Mouse (Mus musculus): ENCODE results near the gene Mavs.
A peak's percentile ranks its signal among the peaks of the same experiment; 100 is the strongest.
"Not testable (repeated sequence)": the region's sequence is repeated elsewhere in the genome, so short reads cannot be mapped to it uniquely, and the experiment has no call there.

Mavs gene

DNA sequence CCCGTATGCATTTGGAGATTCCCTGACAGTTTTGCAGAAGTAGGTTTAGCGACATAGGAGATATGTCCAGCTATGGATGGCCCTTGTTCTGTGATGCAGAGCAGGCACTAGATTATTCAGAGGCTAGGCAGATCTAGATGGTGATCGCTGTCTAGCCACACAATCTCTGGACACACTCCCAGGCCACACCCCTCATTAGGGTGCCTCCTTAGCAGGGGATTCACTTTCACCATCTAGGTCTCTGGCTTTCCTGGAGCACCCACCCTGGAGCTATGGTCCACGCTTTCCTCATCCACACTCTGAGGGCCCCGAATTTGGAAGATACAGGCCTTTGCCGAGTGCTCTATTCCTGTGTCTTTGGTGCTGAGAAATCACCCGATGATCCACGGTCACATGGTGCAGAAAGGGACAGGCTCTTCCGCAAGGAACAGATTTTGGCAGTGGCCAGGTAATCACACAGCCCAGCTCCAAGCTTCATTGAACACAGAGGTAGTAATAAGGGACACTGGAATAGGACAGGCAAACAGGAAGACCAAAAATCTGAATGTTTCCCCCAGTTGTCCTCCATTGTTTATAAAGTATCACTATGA lies 22.7 kb upstream of the Mavs start:
- peak; percentile 18 to 29 for DNase-seq (ENCODE audit: low spot score in 2 of 2)

DNA sequence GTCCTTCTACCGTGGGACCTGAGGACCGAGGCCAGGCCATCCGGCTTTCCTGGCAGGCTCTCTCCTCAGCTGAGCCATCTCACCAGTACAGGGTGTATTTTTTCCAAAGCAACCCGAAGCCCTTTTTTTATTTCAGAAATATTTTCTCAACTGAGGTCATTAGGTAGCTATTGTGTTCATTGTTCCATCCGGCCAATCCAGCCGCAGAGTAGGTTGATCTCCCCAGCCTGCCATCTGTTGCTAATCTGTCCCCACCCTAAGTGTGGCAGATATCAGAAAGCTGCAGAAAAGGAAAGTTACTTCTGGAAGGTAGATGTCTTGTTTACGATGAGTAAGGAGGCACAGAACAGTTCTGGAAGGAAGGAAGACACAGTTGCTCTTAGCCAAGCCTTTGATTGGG lies 20.1 kb upstream of the Mavs start:
- DNase-seq (ENCODE audit: low spot score in 2 of 2): no peak

DNA sequence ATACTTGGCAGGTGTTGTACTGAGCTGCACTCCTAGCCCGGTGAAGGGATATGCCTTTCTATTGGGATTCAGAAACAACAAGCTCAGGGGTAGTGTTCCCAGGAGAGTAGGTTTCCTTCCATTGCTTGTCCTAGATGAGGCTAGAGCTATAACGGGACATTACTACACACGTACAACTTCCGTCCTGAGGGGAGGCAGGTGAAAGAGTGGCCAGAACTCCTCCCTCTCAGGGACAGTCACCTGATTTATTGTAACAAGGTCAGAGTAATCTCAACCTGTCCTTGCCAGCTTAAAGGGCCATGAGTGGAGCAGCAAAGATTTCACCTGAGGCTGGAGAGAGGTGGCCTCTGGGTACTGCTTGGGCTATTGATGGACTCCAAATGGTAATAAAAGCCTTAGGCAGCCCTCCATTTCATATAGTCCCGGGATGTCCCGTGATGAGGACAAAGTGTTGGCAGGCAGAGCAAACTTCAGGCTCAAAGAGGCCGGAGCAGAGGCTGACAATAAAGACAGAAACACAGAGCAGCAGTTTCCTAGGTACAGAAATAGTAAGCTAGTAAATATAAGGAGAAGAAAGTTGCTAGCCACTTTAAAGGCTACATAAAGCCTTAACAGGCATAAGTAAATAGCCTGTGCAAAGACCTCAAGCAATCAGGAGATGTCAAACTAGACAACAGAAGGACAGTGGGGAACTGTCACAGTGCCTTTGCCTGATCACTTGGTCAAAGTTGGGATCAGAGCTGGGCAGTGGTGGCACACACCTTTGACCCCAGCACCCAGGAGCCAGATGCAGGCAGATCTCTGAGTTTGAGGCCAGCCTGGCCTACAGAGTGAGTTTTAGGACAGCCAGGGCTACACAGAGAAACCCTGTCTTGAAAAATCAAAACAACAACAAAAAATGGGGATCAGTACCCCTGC lies 17.7 kb upstream of the Mavs start:
- DNase-seq (ENCODE audit: low spot score in 2 of 2): no peak

DNA sequence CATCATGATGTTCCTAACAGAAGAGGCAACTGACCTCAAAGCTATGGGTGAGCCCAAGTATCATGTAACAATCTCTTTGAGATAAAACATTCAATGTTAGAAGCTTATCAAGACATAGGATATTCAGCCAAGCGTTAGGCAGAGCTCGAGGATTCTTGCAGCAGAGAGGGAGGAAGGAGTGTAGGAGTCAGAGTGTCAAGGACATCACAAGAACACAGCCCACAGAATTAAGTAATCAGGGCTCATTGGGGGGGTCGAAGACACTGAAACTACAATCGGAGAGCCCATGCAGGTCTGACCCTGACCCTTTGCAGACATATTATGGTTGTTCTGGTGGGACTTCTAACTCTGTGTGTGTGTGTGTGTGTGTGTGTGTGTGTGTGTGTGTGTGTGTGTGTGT lies 13.8 kb upstream of the Mavs start:
- DNase-seq (ENCODE audit: low spot score in 2 of 2): no peak

DNA sequence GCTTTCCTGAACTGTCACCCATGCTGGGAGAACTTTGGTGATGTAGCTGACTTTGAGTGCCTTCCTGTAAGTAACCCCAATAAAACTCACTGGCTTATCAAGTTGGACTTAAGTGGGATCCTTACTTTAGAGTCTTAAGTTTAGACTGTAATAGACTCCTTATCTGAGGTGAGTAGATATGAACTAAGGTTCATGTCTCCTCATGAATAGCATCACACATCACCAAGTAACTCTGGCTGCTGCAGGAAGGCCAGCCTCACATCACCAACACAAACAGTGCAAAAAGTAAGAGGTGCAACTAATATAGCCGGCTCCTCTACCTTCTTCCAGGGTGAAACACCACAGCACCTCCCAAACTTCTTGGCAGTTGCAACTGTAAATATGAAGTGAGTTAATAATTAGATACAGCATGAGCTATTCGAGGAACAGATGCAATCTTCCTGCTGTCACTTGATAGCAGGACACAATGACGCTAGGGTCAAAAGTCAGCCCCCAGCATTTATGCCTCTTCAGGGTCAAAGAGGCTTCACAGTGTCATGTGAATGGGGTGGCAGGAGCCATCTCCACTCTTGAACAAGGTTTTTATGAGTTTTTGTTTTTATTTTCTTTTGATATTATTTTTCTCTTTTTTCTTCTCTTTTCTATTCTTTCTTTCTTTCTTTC lies 11.9 kb upstream of the Mavs start:
- DNase-seq (ENCODE audit: low spot score in 2 of 2): no peak

DNA sequence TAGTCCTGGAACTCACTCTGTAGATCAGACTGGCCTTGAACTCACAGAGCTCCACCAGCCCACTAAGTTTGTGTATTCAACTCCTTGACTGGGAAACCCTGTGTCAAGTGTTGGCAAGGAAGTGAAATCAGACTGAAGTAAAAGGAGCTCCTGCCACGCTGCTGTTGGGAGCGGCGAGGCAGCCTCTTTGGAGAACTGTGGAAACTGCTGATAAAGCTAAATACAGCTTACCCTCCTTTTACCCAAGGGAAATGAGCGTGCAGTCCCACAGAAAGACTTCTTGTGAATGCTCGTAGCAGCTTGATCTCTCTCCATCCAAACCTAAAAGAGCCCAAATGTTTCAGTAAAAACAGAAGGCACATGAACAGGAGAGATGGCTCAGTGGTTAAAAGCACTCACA lies 11.3 kb upstream of the Mavs start:
- DNase-seq (ENCODE audit: low spot score in 2 of 2): no peak

DNA sequence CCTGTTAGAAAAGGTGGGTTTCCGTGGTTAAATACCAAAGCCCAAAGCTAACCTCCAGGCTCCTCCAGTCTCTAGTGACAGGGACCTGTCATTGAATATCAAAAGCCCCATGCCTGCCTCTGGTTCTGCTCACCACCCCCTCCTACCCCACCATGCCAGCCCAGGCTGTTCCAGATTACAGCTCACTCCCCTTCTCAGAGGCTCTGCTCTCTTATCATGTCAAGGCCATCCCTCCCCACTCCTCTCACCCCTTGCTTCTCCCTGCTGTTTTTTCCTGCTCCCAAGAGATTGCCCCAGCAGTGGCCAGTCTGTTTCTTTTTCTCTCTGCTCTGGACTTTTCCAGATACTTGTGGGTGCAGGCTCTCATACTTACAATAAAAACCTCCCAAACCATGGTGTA lies 10.3 kb upstream of the Mavs start:
- no peak for DNase-seq (ENCODE audit: low spot score in 2 of 2)

DNA sequence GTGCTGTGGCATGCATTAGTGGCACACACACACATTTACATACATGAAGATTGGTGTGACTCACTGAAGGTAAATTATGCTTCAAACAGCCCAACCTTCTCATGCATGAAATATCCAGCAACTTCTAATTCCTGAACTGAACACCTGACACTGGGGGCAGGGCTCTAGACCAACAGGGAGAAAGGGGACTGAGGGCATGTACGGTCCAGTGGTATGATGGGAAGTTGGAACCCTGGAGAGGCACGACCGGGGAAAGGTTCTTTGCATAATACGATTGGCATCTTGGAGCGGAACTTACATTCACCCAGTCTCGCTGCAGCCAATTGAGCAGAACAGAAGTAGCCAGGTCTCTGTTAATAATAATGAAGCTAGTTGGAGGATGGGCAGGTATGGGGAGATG lies 8.7 kb upstream of the Mavs start:
- DNase-seq (ENCODE audit: low spot score in 2 of 2): no peak

DNA sequence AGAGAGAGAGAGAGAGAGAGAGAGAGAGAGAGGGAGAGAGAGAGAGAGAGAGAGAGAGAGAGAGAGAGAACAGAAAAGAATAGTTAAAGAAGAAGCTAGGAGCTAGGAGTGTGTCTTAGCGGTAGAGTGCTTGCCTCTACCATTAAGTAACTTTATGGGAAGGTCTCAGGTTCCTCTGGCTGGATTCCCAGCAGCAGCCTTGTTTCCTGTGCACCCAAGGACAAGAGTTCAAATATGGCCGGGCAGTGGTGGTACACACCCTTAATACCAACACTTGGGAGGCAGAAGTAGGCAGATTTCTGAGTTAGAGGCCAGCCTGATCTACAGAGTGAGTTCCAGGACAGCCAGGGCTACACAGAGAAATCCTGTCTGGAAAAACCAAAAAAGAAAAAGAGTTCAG lies 7.2 kb upstream of the Mavs start:
- DNase-seq (ENCODE audit: low spot score in 2 of 2): not testable (repeated sequence)

DNA sequence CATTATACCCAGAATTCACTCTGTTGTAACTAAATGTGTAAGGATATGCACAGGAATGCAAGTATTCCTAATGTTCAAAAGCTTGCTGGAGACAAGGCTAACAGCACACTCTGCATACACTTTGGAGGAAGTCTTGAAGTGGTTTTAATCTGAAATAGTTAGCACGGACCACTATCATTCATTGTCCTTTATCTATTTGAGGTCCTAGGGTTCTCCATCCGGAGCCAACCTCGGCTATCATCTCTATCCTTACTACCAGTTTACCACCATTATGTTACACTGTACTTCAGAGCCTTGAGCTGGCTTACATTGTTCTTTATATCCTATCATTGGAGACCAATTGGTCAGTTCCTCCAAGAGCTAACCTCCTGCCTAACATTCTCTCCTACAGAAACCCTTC lies 6.6 kb upstream of the Mavs start:
- DNase-seq (ENCODE audit: low spot score in 2 of 2): no peak

DNA sequence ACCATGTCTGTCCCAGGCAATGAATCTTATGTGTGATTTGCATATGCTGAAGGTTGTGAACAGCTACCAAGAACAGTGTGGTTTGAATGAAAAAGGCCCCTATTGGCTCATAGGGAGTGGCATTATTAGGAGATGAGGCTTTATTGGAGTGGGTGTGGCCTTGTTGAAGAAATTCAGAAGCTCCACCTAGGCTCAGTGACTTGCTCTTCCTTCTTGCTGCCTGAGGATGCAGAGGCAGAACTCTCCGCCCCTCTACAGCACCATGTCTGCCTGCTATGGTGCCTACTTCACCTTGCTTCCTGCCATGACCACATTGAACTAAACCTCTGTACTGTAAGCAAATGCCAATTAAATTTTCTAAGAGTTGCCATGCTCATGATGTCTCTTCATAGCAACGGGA lies 1.3 kb upstream of the Mavs start:
- DNase-seq (ENCODE audit: low spot score in 2 of 2): no peak

DNA sequence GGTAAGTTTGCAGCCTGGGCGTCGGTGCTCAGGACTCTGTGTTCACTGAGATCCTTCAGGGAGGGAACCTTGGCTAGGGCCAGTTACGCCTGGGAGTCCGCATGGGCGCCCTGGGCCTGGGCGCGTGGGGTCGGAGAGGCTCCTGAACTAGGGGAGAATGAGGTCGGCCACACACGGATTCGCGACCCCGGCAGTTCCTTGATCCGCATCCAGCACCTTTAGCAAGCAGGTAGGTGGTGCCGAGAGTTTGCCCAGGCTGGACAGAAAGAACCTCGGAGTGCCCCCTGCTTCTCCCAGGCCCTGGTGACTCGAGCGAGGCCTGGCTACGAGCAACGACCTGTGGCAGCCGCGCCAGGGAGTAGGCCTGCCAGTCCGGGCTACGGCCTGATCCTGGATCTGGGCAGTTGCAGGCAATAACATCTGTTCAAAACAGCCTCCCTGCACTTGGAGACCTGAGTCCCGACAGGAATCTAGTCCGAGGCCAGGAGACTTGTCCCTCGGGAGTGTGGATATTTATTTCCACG lies 326 bp downstream of the Mavs start:
- DNase-seq (ENCODE audit: low spot score in 2 of 2): no peak

DNA sequence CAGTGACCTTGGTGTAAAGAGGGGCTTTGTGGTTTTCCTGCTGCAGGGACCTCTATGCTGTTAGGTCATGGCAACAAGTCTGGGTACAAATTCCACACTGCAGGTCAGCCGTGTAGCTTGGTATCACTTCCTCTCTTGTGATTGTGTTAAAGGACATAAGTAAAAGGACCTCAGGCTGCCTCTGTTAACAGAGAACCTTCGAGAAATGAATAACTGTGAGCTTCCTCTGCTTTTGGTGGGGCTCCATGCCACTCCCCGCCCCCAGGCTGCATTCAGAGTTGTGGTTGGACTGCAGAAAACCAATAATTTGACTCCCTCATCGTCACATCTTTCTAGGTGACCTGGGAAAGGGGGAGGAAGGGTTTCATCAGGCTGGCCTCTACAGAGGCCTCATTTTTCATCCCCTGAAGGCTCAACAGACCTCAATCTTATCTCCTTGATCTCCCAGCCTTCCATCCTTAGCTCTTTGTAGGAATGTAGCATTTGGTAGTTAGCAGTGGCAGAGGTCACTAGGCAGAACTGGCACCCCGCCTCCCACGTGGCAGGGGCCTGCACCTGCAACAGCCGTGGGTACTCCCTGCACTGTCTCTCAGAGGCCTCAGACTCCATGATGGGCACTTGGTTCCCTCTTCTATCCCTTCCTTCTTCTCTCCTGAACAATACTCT lies 1.2 kb downstream of the Mavs start:
- no peak for DNase-seq (ENCODE audit: low spot score in 2 of 2)

DNA sequence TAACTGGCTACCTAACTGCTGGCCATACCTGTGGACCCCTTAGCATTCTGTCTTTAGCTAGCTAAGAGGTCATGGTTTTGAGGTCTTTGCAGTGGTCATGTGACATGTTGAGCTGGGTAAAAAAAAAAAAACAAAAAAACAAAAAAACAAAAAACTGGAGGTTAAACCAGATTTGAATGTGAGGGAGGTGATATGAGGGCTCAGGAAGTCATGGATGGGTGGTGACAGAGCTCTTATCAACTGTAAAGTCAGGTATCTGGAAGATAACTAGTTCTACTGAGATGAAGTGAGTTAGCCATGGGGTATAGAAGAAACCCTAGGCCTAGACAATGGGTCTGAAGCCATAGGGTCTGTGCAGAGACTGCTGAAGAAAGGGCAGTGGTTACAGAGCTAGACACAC lies 8.3 kb downstream of the Mavs start:
- no peak for DNase-seq (ENCODE audit: low spot score in 2 of 2)

DNA sequence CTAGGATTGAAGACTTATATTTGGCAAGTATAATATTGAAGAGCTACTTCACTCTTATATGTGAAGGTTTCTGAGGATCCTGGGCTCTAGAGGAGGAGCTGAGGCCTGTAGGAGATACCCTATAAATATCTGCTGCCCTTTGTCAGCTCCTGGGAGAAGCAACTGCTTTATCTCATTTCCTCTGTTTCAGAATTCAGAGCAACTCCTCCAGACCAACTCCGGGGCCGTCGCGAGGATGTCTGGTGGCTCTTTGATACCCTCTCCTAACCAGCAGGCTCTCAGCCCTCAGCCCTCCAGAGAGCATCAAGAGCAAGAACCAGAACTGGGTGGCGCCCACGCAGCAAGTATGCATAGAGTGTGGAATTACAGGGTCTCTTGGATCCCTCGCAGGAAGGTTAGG lies 9.1 kb downstream of the Mavs start:
- no peak for DNase-seq (ENCODE audit: low spot score in 2 of 2)

DNA sequence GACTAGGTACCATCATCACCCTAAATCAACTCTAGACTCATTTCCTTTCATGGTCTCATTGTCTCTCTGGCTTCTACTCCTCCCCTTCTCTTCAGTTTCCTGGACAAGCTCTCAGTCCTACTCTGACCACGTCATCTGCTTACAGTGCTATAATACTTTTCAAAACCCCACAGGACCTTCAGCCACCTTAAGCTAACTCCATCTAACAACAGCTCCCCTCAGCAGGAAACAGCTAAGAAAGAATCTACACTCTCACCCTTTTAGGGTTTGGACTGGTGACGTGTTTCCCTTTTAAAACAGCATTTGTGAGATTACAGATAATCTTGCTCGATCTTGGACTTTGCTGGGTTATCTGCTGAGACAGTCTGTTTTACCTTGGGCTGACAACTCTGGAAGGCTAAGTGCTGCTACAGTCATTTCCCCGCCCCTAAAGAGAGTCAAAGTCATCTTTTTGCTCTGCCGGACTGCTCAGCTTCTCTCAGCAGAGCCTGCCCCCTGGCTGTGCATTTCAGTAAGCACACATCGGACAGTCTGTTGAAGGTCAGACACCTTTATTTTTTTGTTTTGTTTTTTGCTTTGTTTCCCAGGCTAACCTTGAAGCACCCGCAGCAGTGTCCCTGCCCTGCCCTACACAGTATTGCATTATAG lies 19.9 kb downstream of the Mavs start:
- DNase-seq (ENCODE audit: low spot score in 2 of 2): peak in 1 of 2 experiments; percentile 31

DNA sequence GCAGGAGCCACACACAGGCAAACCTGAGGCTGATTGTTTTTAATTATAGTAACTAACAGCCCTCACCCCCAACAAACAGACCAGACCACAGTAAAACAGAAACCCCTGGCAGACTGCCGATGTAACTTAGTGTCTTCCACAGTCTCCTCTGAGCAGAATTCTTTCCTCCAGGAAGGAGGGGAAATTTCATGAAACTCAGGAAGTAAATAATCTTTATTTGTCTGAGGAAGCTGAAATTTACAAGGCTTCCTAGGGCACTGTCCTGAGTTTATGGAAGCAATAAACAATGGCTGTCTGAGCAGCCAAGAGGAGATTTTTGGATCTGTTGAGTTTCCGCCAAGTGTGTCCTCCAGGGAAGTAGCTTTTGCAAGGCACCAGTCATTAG lies 20.5 kb downstream of the Mavs start:
- no peak for DNase-seq (ENCODE audit: low spot score in 2 of 2)

DNA sequence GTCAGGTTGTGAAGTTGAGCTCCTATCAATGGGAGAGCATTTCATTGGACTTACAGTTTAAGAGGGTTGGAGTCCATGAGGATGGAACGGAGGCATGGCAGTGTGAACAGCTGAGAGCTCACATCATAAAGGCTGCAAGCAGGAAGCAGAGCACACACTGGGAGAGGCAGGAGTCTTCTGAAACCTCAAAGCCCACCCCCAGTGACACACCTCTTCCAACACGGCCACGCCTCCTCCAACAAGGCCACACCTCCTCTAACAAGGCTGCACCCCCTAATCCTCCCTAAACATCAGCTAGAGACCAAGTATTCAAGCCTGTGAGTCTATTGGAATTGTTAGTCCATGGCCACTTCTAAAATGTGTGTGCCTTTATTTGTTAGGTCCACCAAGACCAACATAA lies 21.9 kb downstream of the Mavs start:
- no peak for DNase-seq (ENCODE audit: low spot score in 2 of 2)

DNA sequence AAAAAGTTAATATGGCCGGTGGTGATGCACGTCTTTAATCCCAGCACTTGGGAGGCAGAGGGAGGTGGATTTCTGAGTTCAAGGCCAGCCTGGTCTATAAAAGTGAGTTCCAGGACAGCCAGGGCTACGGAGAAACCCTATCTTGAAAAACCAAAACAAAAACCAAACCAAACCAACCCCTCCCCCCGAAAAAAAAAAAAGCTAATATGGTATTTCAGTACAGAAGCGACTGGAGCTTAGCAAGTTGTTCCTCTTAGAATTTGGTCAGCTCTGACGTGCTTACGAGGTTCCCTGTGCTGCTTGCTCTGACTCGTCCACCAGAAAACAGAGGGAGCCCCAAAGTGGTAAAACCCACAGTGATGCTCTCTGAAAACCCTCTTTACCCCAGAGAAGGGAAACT lies 24.8 kb downstream of the Mavs start:
- no peak for DNase-seq (ENCODE audit: low spot score in 2 of 2)

DNA sequence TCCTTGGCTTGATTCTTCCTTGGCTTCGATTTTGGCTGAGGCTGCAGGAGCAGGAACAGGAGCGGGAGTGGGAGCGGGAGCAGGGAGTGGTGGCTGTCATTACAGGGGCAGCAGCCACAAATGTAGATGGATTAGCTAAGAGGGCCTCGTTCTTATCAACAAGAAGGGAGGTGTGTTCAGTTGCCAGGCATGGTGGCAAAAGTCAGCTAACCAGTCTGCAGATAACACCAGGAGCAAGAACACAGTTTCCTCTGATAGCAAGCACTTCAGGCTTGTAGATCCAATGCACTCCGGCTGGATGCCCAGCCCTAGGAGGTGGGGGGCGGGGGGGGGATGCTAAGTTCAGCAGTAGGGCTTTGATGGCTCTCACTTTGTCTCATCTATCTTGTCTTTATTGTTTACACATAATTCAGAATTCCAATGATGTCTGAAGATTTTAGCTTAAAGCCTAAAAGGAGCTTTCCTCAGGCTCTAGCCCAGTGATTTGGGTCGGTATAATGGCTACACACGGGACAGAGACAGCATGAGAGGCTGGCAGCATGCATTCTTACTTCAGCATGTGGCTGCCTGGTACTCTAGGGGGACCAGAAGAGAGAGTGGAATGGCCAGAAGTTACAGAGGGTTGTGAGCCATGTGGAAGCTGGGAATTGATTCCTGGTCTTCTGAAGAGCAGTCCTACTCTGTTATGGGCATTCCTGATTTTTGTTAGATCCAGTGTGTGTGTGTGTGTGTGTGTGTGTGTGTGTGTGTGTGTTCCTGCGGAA lies 26.9 kb downstream of the Mavs start:
- DNase-seq (ENCODE audit: low spot score in 2 of 2): no peak
